7 mouse cellular contexts compared by ENCODE assay signal in the genomic region with DNA sequence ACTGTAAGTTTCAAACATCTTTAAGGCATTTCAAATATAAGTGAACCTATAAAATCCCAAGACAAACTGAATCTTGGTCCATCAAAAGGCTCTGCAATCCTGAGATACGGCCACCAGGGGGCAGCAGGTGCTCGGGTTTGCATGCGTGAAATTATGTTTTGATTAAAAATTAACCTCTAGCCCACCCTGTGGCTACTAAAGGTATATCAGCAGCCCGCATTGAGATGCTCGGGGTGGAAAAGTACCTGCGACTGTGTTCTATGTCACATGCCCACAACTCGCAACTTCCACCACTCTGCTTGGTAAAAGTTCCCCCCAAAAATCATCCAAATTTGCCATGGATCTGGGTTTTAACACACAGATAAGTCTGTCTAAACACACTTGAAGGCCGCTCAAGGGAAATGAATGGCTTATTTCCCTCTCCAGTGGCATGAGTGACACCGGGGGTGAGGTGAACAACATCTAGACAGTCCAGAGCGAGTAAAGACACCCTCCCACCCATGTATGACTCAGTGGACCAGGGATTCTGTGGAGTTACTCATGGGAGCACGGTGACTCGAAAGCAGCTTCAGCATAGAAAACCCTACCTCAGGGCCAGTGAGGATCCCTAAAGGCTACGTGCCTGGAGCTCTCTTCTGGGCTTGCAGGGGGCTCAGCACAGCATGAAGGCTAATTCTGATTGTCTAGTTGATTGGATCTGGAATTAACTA. TPM values are rescaled to one million over a fixed set of nuclear protein-coding genes. Genes with fewer than 3 reads are reported as not detected.
DNase-seq lines count a peak whose midpoint lies in the region; ATAC-seq and TF ChIP-seq lines count a peak whose summit lies in the region.
"Not testable (repeated sequence)": the region's sequence is repeated elsewhere in the genome, so short reads cannot be mapped to it uniquely, and the experiment has no call there.

No protein-coding gene starts in this region.

- not testable (repeated sequence) for DNase-seq in liver, adult 2 months (ENCODE audit: extremely low read depth, low read depth, low spot score)

- TF ChIP-seq CTCF in bone marrow, adult 2 months (IDR thresholded peaks at IDR 0.05; ENCODE audit: control insufficient read depth, insufficient read depth, low read length) = 0 out of 2 replicates have a peak, but pooled peaks have one; percentile 19
- TF ChIP-seq CTCF in liver, adult 2 months (IDR thresholded peaks at IDR 0.05; ENCODE audit: low read depth, low read length) = peak; percentile 43

- peak; percentile 69 for ATAC-seq in forebrain, embryonic 13.5 days
- ATAC-seq in heart, embryonic 15.5 days (replicated peaks; ENCODE audit: insufficient number of reproducible peaks, insufficient read depth, low FRiP score, low read depth) = peak; percentile 51
- ATAC-seq in intestine, embryonic 16.5 days = peak; percentile 56
- peak; percentile 56 for ATAC-seq in megakaryocyte progenitor cell, adult 5-6 weeks (replicated peaks; ENCODE audit: poor library complexity)
- peak; percentile 62; the same call in 1 of the 2 replicates for ATAC-seq in neural tube, embryonic 14.5 days (ENCODE audit: low read depth)

- H3K27ac ChIP-seq in bone marrow, adult 2 months (ENCODE audit: control insufficient read depth, insufficient read depth, low read depth, low read length, poor library complexity); forebrain, embryonic 13.5 days; heart, embryonic 15.5 days; intestine, embryonic 16.5 days (ENCODE audit: low read length); liver, adult 2 months (replicated peaks; ENCODE audit: insufficient read depth, low read depth, low read length); neural tube, embryonic 14.5 days (ENCODE audit: low read depth, low read length): not testable (repeated sequence)

- H3K4me3 ChIP-seq in bone marrow, adult 2 months (replicated peaks; ENCODE audit: control insufficient read depth, low read depth, low read length); forebrain, embryonic 13.5 days; heart, embryonic 15.5 days; intestine, embryonic 16.5 days (ENCODE audit: low read length); liver, adult 2 months (ENCODE audit: insufficient read depth, low read depth, low read length); neural tube, embryonic 14.5 days (ENCODE audit: low read depth, low read length): not testable (repeated sequence)

- not testable (repeated sequence) for TF ChIP-seq POLR2A in bone marrow, adult 2 months (IDR thresholded peaks at IDR 0.05; ENCODE audit: borderline replicate concordance, control insufficient read depth, low read depth, low read length); liver, adult 2 months (IDR thresholded peaks at IDR 0.05; ENCODE audit: extremely low read depth, insufficient read depth, low read length)

- H3K36me3 ChIP-seq in forebrain, embryonic 13.5 days (ENCODE audit: poor library complexity, severe bottlenecking); heart, embryonic 15.5 days; intestine, embryonic 16.5 days (ENCODE audit: control insufficient read depth, insufficient read depth, low read length); liver, adult 2 months (ENCODE audit: control insufficient read depth, insufficient read depth, low read length); neural tube, embryonic 14.5 days (ENCODE audit: control insufficient read depth, insufficient read depth, low read length): not testable (repeated sequence)

- not testable (repeated sequence) for H3K4me1 ChIP-seq in bone marrow, adult 2 months (ENCODE audit: control insufficient read depth, insufficient read depth, low read length); forebrain, embryonic 13.5 days; heart, embryonic 15.5 days (replicated peaks); intestine, embryonic 16.5 days (ENCODE audit: control insufficient read depth, insufficient read depth, low read length); liver, adult 2 months (ENCODE audit: control insufficient read depth, insufficient read depth, low read length); neural tube, embryonic 14.5 days (ENCODE audit: control insufficient read depth, insufficient read depth, low read length)

- not testable (repeated sequence) for H3K27me3 ChIP-seq in forebrain, embryonic 13.5 days; heart, embryonic 15.5 days; intestine, embryonic 16.5 days (replicated peaks; ENCODE audit: control insufficient read depth, insufficient read depth, low read length); liver, adult 2 months (ENCODE audit: control insufficient read depth, insufficient read depth, low read length); neural tube, embryonic 14.5 days (ENCODE audit: control insufficient read depth, insufficient read depth, low read length)

- H3K4me2 ChIP-seq in forebrain, embryonic 13.5 days; heart, embryonic 15.5 days; intestine, embryonic 16.5 days (ENCODE audit: low read depth, low read length); neural tube, embryonic 14.5 days (ENCODE audit: low read depth, low read length): not testable (repeated sequence)

- not testable (repeated sequence) for H3K9ac ChIP-seq in forebrain, embryonic 13.5 days; heart, embryonic 15.5 days; intestine, embryonic 16.5 days (ENCODE audit: low read depth, low read length); liver, adult 2 months (ENCODE audit: low read depth, low read length); neural tube, embryonic 14.5 days (replicated peaks; ENCODE audit: low read depth, low read length)

- WGBS in bone marrow, adult 2 months = 67% methylated on average over 13 of the region's 13 CpGs
- 74% methylated on average over 13 of the region's 13 CpGs for WGBS in forebrain, embryonic 13.5 days
- 64% methylated on average over 13 of the region's 13 CpGs for WGBS in heart, embryonic 15.5 days
- 72% methylated on average over 13 of the region's 13 CpGs for WGBS in intestine, embryonic 16.5 days
- WGBS in liver, adult 2 months = 68% methylated on average over 13 of the region's 13 CpGs
- 75% methylated on average over 13 of the region's 13 CpGs for WGBS in neural tube, embryonic 14.5 days

- not testable (repeated sequence) for H3K79me2 ChIP-seq in liver, adult 2 months (ENCODE audit: control insufficient read depth, insufficient read depth, low read length)

- H3K9me3 ChIP-seq in forebrain, embryonic 13.5 days (replicated peaks) = peaks cover 66% of the 10 kb centered on the region
- H3K9me3 ChIP-seq in heart, embryonic 15.5 days (replicated peaks) = peaks cover 43% of the 10 kb centered on the region
- H3K9me3 ChIP-seq in intestine, embryonic 16.5 days (ENCODE audit: control insufficient read depth, low read length) = peaks cover 42% of the 10 kb centered on the region
- peaks cover 40% of the 10 kb centered on the region for H3K9me3 ChIP-seq in neural tube, embryonic 14.5 days (ENCODE audit: control insufficient read depth, low read length)

RNA-seq across cellular contexts. Expression of a gene that starts 18.1 kb away (rescaled TPM):
- polyA plus RNA-seq in bone marrow, adult 2 months (2011; ENCODE audit: insufficient read depth, insufficient read length, low replicate concordance, missing spikeins) = 26.1 TPM in 1 of 2 replicates, not detected in the other
- polyA plus RNA-seq in forebrain, embryonic 13.5 days (2015; fragmentation: Nextera tagmentation; extraction: Ambion mirVana) = 0.10 and 0.11 TPM in 2 replicates
- 0.08 and 0.10 TPM in 2 replicates for polyA plus RNA-seq in heart, embryonic 15.5 days (2015; fragmentation: Nextera tagmentation; extraction: Ambion mirVana)
- 0.05 TPM in 1 of 2 replicates, not detected in the other for polyA plus RNA-seq in intestine, embryonic 16.5 days (2015; fragmentation: Nextera tagmentation; extraction: Ambion mirVana)
- not detected in 2 replicates for total RNA-seq in liver, adult 2 months (2014; rRNA removed)
- polyA plus RNA-seq in liver, adult 2 months (2012; rRNA removed) = not detected in 2 replicates
- 0.05 and 0.10 TPM in 2 replicates for total RNA-seq in megakaryocyte progenitor cell, adult 5-6 weeks (2015)
- not detected in 2 replicates for total RNA-seq in megakaryocyte progenitor cell, adult 5-6 weeks (2017)
- 0.31 and 0.32 TPM in 2 replicates for polyA plus RNA-seq in neural tube, embryonic 14.5 days (2014; fragmentation: Nextera tagmentation; extraction: Ambion mirVana)

RNA-seq across cellular contexts. Expression of a gene that starts 34.9 kb away (rescaled TPM):
- 5.3 and 10.0 TPM in 2 replicates for polyA plus RNA-seq in bone marrow, adult 2 months (2011; ENCODE audit: insufficient read depth, insufficient read length, low replicate concordance, missing spikeins)
- polyA plus RNA-seq in forebrain, embryonic 13.5 days (2015; fragmentation: Nextera tagmentation; extraction: Ambion mirVana) = 1.3 and 1.5 TPM in 2 replicates
- 2.3 and 2.5 TPM in 2 replicates for polyA plus RNA-seq in heart, embryonic 15.5 days (2015; fragmentation: Nextera tagmentation; extraction: Ambion mirVana)
- 3.0 and 4.3 TPM in 2 replicates for polyA plus RNA-seq in intestine, embryonic 16.5 days (2015; fragmentation: Nextera tagmentation; extraction: Ambion mirVana)
- total RNA-seq in liver, adult 2 months (2014; rRNA removed) = 1.0 and 1.3 TPM in 2 replicates
- polyA plus RNA-seq in liver, adult 2 months (2012; rRNA removed) = 0.19 and 0.22 TPM in 2 replicates
- total RNA-seq in megakaryocyte progenitor cell, adult 5-6 weeks (2015) = 22.0 and 24.6 TPM in 2 replicates
- total RNA-seq in megakaryocyte progenitor cell, adult 5-6 weeks (2017) = 7.4 and 12.2 TPM in 2 replicates
- 3.6 and 5.1 TPM in 2 replicates for polyA plus RNA-seq in neural tube, embryonic 14.5 days (2014; fragmentation: Nextera tagmentation; extraction: Ambion mirVana)
